Mouse (Mus musculus) G1E (cell line): Measurements from ENCODE around the gene Snrpd2.

Experiments
- CTCF ChIP-seq: IDR thresholded peaks from 2 replicates; pipeline ENCODE4 v1.5.1; 2012; ENCODE audit warnings: low read depth, low read length, inconsistent platforms, mixed read lengths
- GATA1 ChIP-seq: IDR thresholded peaks from 2 replicates; pipeline ENCODE4 v1.6.1; 2012; ENCODE audit warnings: borderline replicate concordance, low read length, inconsistent platforms, mixed read lengths
- GATA2 ChIP-seq: IDR thresholded peaks from 2 replicates; pipeline ENCODE4 v1.6.1; 2012; ENCODE audit warnings: low read depth, low read length, inconsistent platforms, borderline replicate concordance
- POLR2AphosphoS5 ChIP-seq: IDR thresholded peaks from 2 replicates; pipeline ENCODE4 v1.6.1; 2012; ENCODE audit warnings: low read depth, low read length, inconsistent platforms; ENCODE audit not compliant: insufficient replicate concordance
- TAL1 ChIP-seq: conservative IDR thresholded peaks from 2 replicates; pipeline ENCODE4 v1.6.1; 2012; ENCODE audit warnings: low read depth, low read length, inconsistent platforms, mixed read lengths

DNA sequence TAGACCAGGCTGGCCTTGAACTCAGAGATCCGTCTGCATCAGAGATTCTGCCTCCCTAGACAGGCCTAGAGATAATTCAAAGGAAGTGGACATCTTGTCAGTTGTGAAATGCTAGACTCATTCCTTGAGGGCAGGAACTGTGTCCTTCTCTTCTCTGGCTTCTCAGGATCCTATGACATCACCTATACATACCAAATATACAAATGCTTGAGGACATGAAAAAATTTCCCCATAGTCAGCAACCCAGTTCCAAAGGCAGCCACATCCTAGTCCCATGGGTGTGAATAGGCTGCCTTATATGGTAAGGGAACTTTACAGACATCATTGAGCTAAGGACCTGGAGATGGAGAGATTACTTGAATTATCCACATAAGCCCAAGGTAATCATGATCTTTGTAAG is 40.0 kb upstream of the Snrpd2 start:
- TF ChIP-seq CTCF: no peak
- TF ChIP-seq POLR2AphosphoS5: no peak
- TF ChIP-seq GATA1: no peak
- no peak for TF ChIP-seq TAL1
- no peak for TF ChIP-seq GATA2
